Mouse (Mus musculus): ENCODE data around the gene Fam180a. TPM values are rescaled to one million over a fixed set of nuclear protein-coding genes. Genes with fewer than 3 reads are reported as not detected.

Gene Fam180a
- total and polyA plus RNA-seq, 2 experiments: 0.11 to 1.7 TPM

GRCm38 (mm10) chr6:35329956-35330355 is 4.0 kb upstream of the Fam180a start:
- Histone ChIP-seq H3K9ac (ENCODE audit: low read depth, low read length) (no peak overlapping the region), H3K4me3 (ENCODE audit: insufficient read depth, low read depth, low read length) (no peak overlapping the region), H3K4me1 (ENCODE audit: control insufficient read depth, insufficient read depth, low read length) (no peaks in the 10 kb centered on the region), H3K36me3 (ENCODE audit: control insufficient read depth, insufficient read depth, low read length) (no peaks in the 10 kb centered on the region), H3K79me2 (ENCODE audit: control insufficient read depth, insufficient read depth, low read length) (no peaks in the 10 kb centered on the region), H3K27me3 (ENCODE audit: control insufficient read depth, insufficient read depth, low read length) (no peaks in the 10 kb centered on the region), H3K27ac (replicated peaks; ENCODE audit: insufficient read depth, low read depth, low read length) (no peak overlapping the region)
- no peak for TF ChIP-seq POLR2A (IDR thresholded peaks at IDR 0.05; ENCODE audit: extremely low read depth, insufficient read depth, low read length)
- TF ChIP-seq CTCF (IDR thresholded peaks at IDR 0.05; ENCODE audit: low read depth, low read length): no peak
- no peak for DNase-seq (ENCODE audit: extremely low read depth, low read depth, low spot score)
- 98% methylated on average over 12 of the region's 12 CpGs for WGBS

GRCm38 (mm10) chr6:35324306-35324705 is 1.6 kb downstream of the Fam180a start:
- Histone ChIP-seq H3K36me3 (ENCODE audit: control insufficient read depth, insufficient read depth, low read length) (no peaks in the 10 kb centered on the region), H3K4me1 (ENCODE audit: control insufficient read depth, insufficient read depth, low read length) (no peaks in the 10 kb centered on the region), H3K27ac (replicated peaks; ENCODE audit: insufficient read depth, low read depth, low read length) (no peak overlapping the region), H3K27me3 (ENCODE audit: control insufficient read depth, insufficient read depth, low read length) (no peaks in the 10 kb centered on the region), H3K9ac (ENCODE audit: low read depth, low read length) (no peak overlapping the region), H3K4me3 (ENCODE audit: insufficient read depth, low read depth, low read length) (no peak overlapping the region), H3K79me2 (ENCODE audit: control insufficient read depth, insufficient read depth, low read length) (no peaks in the 10 kb centered on the region)
- WGBS: 88% methylated on average over 9 of the region's 9 CpGs
- no peak for DNase-seq (ENCODE audit: extremely low read depth, low read depth, low spot score)
- TF ChIP-seq CTCF (IDR thresholded peaks at IDR 0.05; ENCODE audit: low read depth, low read length): no peak
- no peak for TF ChIP-seq POLR2A (IDR thresholded peaks at IDR 0.05; ENCODE audit: extremely low read depth, insufficient read depth, low read length)

- TF ChIP-seq CTCF (IDR thresholded peaks at IDR 0.05; ENCODE audit: low read depth, low read length) (no peak), POLR2A (IDR thresholded peaks at IDR 0.05; ENCODE audit: extremely low read depth, insufficient read depth, low read length) (no peak)
- Histone ChIP-seq H3K36me3 (ENCODE audit: control insufficient read depth, insufficient read depth, low read length) (no peaks in the 10 kb centered on the region), H3K9ac (ENCODE audit: low read depth, low read length) (no peak overlapping the region), H3K4me3 (ENCODE audit: insufficient read depth, low read depth, low read length) (no peak overlapping the region), H3K27me3 (ENCODE audit: control insufficient read depth, insufficient read depth, low read length) (no peaks in the 10 kb centered on the region), H3K79me2 (ENCODE audit: control insufficient read depth, insufficient read depth, low read length) (no peaks in the 10 kb centered on the region), H3K27ac (replicated peaks; ENCODE audit: insufficient read depth, low read depth, low read length) (no peak overlapping the region), H3K4me1 (ENCODE audit: control insufficient read depth, insufficient read depth, low read length) (no peaks in the 10 kb centered on the region)
- WGBS: 19% methylated on average over 1 of the region's 1 CpGs
- DNase-seq (ENCODE audit: extremely low read depth, low read depth, low spot score): no peak
Observed at GRCm38 (mm10) chr6:35323046-35323445, 2.9 kb downstream of the Fam180a start.

- no peak overlapping the region for H3K27ac ChIP-seq (replicated peaks; ENCODE audit: insufficient read depth, low read depth, low read length)
- H3K79me2 ChIP-seq (ENCODE audit: control insufficient read depth, insufficient read depth, low read length): no peaks in the 10 kb centered on the region
- H3K4me1 ChIP-seq (ENCODE audit: control insufficient read depth, insufficient read depth, low read length): no peaks in the 10 kb centered on the region
- no peak for DNase-seq (ENCODE audit: extremely low read depth, low read depth, low spot score)
- no peak for TF ChIP-seq CTCF (IDR thresholded peaks at IDR 0.05; ENCODE audit: low read depth, low read length)
- TF ChIP-seq POLR2A (IDR thresholded peaks at IDR 0.05; ENCODE audit: extremely low read depth, insufficient read depth, low read length): no peak
- no peaks in the 10 kb centered on the region for H3K27me3 ChIP-seq (ENCODE audit: control insufficient read depth, insufficient read depth, low read length)
- 57% methylated on average over 4 of the region's 4 CpGs for WGBS
- no peaks in the 10 kb centered on the region for H3K36me3 ChIP-seq (ENCODE audit: control insufficient read depth, insufficient read depth, low read length)
- no peak overlapping the region for H3K4me3 ChIP-seq (ENCODE audit: insufficient read depth, low read depth, low read length)
- H3K9ac ChIP-seq (ENCODE audit: low read depth, low read length): no peak overlapping the region
Observed at GRCm38 (mm10) chr6:35321105-35321504, 4.8 kb downstream of the Fam180a start.

GRCm38 (mm10) chr6:35319850-35320249 is 6.1 kb downstream of the Fam180a start:
- Histone ChIP-seq H3K27ac (replicated peaks; ENCODE audit: insufficient read depth, low read depth, low read length) (no peak overlapping the region), H3K27me3 (ENCODE audit: control insufficient read depth, insufficient read depth, low read length) (no peaks in the 10 kb centered on the region), H3K9ac (ENCODE audit: low read depth, low read length) (no peak overlapping the region), H3K4me3 (ENCODE audit: insufficient read depth, low read depth, low read length) (no peak overlapping the region), H3K36me3 (ENCODE audit: control insufficient read depth, insufficient read depth, low read length) (no peaks in the 10 kb centered on the region), H3K79me2 (ENCODE audit: control insufficient read depth, insufficient read depth, low read length) (no peaks in the 10 kb centered on the region), H3K4me1 (ENCODE audit: control insufficient read depth, insufficient read depth, low read length) (no peaks in the 10 kb centered on the region)
- TF ChIP-seq CTCF (IDR thresholded peaks at IDR 0.05; ENCODE audit: low read depth, low read length): no peak
- WGBS: 87% methylated on average over 6 of the region's 6 CpGs
- DNase-seq (ENCODE audit: extremely low read depth, low read depth, low spot score): no peak

GRCm38 (mm10) chr6:35313520-35313919 is 12.4 kb downstream of the Fam180a start:
- 94% methylated on average over 8 of the region's 8 CpGs for WGBS
- TF ChIP-seq POLR2A (IDR thresholded peaks at IDR 0.05; ENCODE audit: extremely low read depth, insufficient read depth, low read length): no peak
- TF ChIP-seq CTCF (IDR thresholded peaks at IDR 0.05; ENCODE audit: low read depth, low read length): no peak
- Histone ChIP-seq H3K27ac (replicated peaks; ENCODE audit: insufficient read depth, low read depth, low read length) (no peak overlapping the region), H3K4me3 (ENCODE audit: insufficient read depth, low read depth, low read length) (no peak overlapping the region), H3K9ac (ENCODE audit: low read depth, low read length) (no peak overlapping the region), H3K36me3 (ENCODE audit: control insufficient read depth, insufficient read depth, low read length) (no peaks in the 10 kb centered on the region), H3K27me3 (ENCODE audit: control insufficient read depth, insufficient read depth, low read length) (no peaks in the 10 kb centered on the region), H3K4me1 (ENCODE audit: control insufficient read depth, insufficient read depth, low read length) (no peaks in the 10 kb centered on the region), H3K79me2 (ENCODE audit: control insufficient read depth, insufficient read depth, low read length) (no peaks in the 10 kb centered on the region)
- no peak for DNase-seq (ENCODE audit: extremely low read depth, low read depth, low spot score)

Measured in liver, adult 2 months (tissue).